Mouse (Mus musculus) adrenal gland, postnatal 14 days (tissue): ENCODE data around the gene Dgkg. TPM values are rescaled to one million over a fixed set of nuclear protein-coding genes. Genes with fewer than 3 reads are reported as not detected.
A peak's percentile ranks its signal among the peaks of the same experiment; 100 is the strongest.

Experiments
- DNase-seq: peaks from one replicate; pipeline ENCODE4 v3.0.0; 2021; ENCODE audit warnings: mixed read lengths
- total RNA-seq: library from RNA; stranded (reverse); gene quantifications from 2 replicates; pipeline ENCODE4 v1.2.3, GENCODE M21; 2021

Gene Dgkg
- total RNA-seq, 1 experiment from 2014 or later: 3.1 TPM

GRCm38 (mm10) chr16:22497976-22498375 lies 159.0 kb downstream of the Dgkg start:
- DNase-seq: no peak

GRCm38 (mm10) chr16:22495259-22495658 lies 161.8 kb downstream of the Dgkg start:
- DNase-seq: no peak

GRCm38 (mm10) chr16:22494815-22495214 lies 162.2 kb downstream of the Dgkg start:
- DNase-seq: no peak

GRCm38 (mm10) chr16:22493396-22493795 lies 163.6 kb downstream of the Dgkg start:
- DNase-seq: no peak

- no peak for DNase-seq
Observed at GRCm38 (mm10) chr16:22491446-22492166, 165.4 kb downstream of the Dgkg start.

GRCm38 (mm10) chr16:22483900-22484299 lies 173.1 kb downstream of the Dgkg start:
- no peak for DNase-seq

- no peak for DNase-seq
Observed at GRCm38 (mm10) chr16:22479322-22479721, 177.7 kb downstream of the Dgkg start.

- no peak for DNase-seq
Observed at GRCm38 (mm10) chr16:22471728-22472127, 185.3 kb downstream of the Dgkg start.

GRCm38 (mm10) chr16:22469385-22469784 lies 187.6 kb downstream of the Dgkg start:
- DNase-seq: peak; percentile 30

- no peak for DNase-seq
Observed at GRCm38 (mm10) chr16:22467111-22467510, 189.9 kb downstream of the Dgkg start.

GRCm38 (mm10) chr16:22466381-22466780 lies 190.6 kb downstream of the Dgkg start:
- no peak for DNase-seq

- DNase-seq: no peak
Observed at GRCm38 (mm10) chr16:22462220-22462619, 194.8 kb downstream of the Dgkg start.

GRCm38 (mm10) chr16:22461728-22462127 lies 195.3 kb downstream of the Dgkg start:
- DNase-seq: no peak

GRCm38 (mm10) chr16:22460960-22461359 lies 196.1 kb downstream of the Dgkg start:
- DNase-seq: no peak

GRCm38 (mm10) chr16:22452082-22452481 lies 204.9 kb downstream of the Dgkg start:
- peak; percentile 13 for DNase-seq

- no peak for DNase-seq
Observed at GRCm38 (mm10) chr16:22448093-22448492, 208.9 kb downstream of the Dgkg start.

- DNase-seq: no peak
Observed at GRCm38 (mm10) chr16:22444786-22445185, 212.2 kb downstream of the Dgkg start.

- no peak for DNase-seq
Observed at GRCm38 (mm10) chr16:22442202-22442601, 214.8 kb downstream of the Dgkg start.

- no peak for DNase-seq
Observed at GRCm38 (mm10) chr16:22441317-22441716, 215.7 kb downstream of the Dgkg start.

- DNase-seq: peak; percentile 70
Observed at GRCm38 (mm10) chr16:22440269-22440668, 216.8 kb downstream of the Dgkg start.

GRCm38 (mm10) chr16:22439499-22440177 lies 217.4 kb downstream of the Dgkg start, which contains the start of gene Etv5:
TSS of gene Etv5 (minus strand) at chr16:22439719.
- peak; percentile 99 for DNase-seq

- peak; percentile 84 for DNase-seq
Observed at GRCm38 (mm10) chr16:22438441-22439373, 218.3 kb downstream of the Dgkg start.

GRCm38 (mm10) chr16:22436106-22436505 lies 220.9 kb downstream of the Dgkg start:
- no peak for DNase-seq
